Mouse (Mus musculus) megakaryocyte-erythroid progenitor cell, adult 5-6 weeks (primary cell): Measurements from ENCODE around the gene Gars. TPM values are rescaled to one million over a fixed set of nuclear protein-coding genes. Genes with fewer than 3 reads are reported as not detected.
A peak's percentile ranks its signal among the peaks of the same experiment; 100 is the strongest.

Experiments
- ATAC-seq: replicated peaks from 2 replicates; pipeline ENCODE4 v1.8.0; 2016; ENCODE audit warnings: mild to moderate bottlenecking, inconsistent platforms; ENCODE audit not compliant: severe bottlenecking, poor library complexity, low FRiP score, low TSS enrichment
- total RNA-seq, 2 experiments: library from RNA; stranded (forward) in 1 of 2; stranded (reverse) in 1 of 2; fragments of 200-1000, 215-1000 nt in 1 of 2; fragments of >200 nt in 1 of 2; fragmentation: Nextera tagmentation in 1 of 2; gene quantifications; 2 replicates each; pipeline ENCODE4 v1.2.3; 2014 to 2017

Gars gene
- total RNA-seq, 2 experiments from 2014 or later = 115 to 179 TPM

DNA sequence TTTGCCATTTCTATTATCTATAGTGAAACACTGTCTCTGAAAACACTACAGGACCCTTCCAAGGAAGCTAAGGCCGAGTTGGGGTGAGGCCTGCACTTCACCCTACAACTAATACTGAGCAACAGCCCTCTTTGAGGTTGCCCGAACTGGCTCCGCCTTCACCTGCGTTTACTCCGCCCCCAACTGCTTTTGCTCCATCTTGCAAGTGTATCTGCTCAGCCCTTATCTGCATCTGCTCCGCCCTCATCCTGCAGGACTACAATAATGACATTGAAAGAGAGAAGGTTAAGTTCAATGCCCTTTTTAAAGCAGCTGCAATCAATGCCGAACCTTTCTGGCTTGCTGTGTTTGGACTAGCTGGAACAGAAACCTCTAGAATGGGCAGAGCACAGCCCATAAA is 16.0 kb upstream of the Gars start:
- ATAC-seq = no peak

DNA sequence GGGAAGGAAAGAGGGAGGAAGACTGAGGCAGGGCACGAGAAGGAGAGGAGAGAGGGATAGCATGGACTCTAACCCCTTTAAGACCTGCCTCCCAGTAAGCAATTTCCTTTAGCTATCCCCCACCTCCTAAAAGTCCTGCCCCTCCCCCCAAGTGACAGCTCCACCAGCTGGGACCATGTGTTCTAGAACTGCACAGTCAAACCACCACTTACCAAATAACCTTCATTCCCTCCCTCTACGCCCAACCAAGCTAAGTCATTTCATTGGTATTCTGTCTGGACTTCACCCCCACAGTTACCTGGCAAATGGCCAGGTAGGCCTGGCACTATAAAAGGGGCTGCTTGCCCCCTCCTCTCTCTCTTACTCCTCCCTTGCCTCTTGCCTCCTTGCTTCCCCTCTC is 10.2 kb upstream of the Gars start:
- ATAC-seq = no peak

DNA sequence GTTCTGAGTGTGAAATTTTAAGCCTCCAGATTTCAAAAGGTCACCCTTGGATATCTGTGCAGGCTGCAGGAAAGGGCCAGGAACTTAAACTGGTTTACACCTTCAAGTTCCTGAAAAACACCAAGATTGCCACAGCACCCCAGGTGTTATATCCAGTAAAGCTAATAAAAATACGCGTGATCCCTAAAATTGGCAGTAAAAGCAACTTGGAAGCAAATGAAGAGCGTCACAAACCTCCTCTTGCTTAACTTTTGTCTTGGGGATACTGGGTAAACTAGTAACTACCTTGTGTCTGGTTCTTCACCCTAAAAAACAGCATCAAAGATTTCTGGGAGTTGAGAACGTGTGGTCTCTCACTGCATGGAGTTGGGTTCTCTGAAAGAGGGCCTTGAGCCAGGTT is 1.1 kb upstream of the Gars start:
- ATAC-seq = no peak

DNA sequence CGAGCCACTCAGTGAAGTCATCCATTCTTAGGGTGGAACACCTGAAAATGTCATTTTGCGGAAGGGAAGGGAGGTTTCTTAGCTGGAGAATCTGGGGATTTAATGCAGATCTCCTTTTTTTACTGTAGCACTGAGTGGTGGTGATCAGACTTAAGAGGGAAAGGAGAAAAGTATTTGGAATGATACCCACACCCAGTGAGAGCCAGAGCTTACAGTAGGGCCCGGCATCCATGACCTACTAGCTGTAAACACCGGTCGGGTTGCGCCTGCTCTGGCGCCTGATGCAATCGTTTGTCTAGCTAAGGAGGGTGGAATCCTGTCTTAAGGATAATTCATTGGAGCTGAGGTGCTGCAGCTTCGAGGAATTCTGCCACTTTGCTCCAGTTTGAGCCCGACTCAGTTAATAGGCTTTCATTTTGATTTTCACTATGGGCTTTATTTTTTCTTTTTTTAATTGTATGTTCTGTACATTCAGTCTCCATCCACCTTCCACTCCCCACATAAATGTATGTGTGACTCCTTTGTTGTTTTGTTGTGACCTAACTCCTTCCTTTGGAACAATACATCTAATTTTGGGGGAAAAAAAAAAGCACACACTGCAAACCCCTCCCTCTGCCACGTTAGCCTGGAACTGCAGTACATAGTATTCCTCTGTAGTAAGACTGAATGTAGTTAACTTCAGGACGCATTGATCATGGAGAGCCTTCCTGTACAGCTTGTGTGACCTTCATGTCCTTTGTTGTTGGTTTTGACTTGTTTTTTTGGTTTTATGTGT is 1.1 kb downstream of the Gars start:
- ATAC-seq = peak; percentile 66; the same call in 1 of the 2 replicates

DNA sequence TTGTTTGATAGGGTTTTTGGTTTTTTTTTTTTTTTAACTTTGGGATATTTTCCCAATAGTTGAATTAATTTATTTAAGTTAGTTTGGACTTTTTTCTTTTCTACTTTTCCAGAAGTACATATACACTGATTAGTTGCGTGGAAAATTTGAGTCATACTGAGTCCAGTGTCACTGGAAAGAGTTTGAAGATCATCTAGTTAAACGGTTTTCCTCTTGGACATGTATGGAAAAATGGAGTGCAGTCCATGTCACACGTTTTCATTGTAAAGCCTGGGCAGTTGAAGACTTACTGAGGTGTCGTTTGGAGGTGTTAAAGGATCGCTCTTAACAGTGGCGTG is 1.6 kb downstream of the Gars start:
- no peak for ATAC-seq

DNA sequence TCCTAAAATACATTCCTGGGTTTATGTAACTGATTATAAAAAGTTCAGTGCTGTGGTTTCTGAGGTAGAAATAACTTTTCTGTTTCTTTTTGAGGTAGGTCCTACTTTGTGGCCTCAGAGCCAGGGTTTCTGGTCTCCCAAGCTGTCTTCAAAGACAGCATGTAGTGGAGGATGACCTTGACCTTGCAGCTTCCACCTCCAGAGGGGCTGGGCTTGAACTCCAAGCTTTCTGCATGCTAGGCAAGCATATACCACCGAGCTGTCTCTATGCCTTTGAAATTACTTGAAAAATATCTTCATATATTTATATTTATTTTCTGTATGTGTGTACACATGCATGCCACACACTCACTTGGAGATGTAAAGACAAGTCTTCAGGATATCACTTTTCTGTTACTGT is 2.2 kb downstream of the Gars start:
- ATAC-seq = no peak

DNA sequence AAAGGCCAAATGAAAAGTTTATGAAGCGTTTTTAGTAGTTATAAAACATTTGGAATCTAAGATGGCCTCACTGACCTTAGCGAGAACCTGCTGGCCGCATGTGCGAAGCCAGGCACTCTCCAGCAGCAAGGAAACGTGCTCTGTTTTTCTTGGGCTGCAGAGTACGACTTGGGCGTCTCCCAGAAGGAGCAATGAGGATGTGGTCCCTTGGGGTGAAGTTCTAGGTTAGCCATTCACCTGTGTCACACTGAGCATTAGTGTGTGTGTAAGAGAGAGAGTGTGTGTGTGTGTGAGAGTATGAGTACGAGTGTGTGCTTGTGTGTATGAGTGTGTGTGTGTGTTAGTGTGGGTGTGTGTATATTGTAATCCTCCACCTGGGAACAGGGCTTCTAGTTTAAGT is 5.4 kb downstream of the Gars start:
- no peak for ATAC-seq

DNA sequence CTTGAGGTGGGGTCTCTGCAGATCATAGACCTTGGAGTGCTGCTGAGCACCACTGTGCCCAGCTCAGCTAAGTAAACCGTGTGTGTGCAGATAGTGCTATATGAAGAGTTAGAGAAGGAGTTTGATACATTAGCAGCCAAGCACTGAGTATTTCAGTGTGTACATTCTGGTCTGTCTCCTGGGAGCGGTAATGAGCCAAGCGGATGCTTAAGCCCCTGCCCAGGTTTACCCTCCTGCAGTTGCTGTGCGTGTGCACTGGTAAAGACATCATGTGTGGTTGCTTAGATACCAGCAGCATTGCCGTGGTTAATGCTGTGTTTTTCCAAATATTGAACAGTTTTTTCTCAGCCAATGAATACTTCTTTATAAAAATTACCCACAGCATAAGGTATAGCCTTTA is 6.7 kb downstream of the Gars start:
- ATAC-seq = no peak

DNA sequence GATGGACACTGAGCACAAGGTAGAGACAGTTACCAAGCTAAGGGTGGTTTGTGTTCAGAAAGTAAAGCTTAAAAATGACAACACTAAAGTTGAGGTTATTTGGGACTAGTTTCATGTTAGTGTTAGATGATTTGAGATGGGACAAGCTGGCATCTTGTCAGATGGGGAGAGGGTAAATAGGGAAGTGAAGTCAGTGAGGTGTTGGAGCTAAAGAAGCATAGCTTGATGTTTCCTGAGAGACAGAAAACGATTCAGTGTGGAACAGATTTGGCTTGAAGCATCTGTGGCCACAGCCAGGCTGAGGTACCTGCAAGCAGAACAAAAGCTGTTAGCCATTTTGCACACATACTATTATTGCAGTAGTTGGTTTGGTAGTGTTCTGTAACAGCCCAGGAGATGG is 7.5 kb downstream of the Gars start:
- ATAC-seq = no peak

DNA sequence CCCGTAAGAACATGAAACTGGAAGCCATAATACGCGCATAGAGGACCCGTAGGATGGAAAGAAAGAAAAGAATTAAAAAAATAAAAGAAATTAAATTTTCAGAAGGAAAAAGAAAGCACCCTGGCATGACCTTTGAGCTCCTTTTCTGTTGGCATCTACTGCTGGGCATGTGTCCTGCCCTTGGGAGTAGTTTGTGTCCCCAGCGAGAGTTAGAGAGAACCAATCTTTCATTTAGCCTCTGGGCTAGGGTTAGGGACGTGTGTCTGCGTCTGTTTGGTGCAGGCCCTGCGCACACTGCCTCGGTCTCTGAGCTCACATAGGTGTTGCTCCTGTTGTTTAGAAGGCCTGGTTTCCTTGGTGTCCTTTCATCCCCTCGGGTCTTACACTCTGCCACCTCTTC is 11.4 kb downstream of the Gars start:
- no peak for ATAC-seq

DNA sequence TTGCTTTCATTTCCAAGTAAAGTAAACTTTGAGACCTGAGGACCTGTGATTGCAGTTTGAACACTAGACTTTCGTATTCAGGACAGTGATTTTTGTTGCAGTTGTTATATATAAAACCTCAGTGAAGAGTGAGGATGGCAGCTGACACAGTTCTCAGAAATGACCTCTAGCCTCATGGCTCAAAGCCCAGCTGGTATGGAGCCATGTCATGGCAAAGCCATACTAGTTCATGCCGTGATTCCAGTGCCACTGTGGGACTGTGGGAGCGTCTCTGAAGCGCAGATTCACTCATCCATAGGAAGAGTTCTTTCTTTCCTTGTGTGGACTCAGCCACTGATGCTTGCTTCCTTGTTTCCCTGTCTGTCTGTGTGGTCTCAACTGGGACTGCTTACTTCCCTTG is 16.7 kb downstream of the Gars start:
- ATAC-seq = no peak

DNA sequence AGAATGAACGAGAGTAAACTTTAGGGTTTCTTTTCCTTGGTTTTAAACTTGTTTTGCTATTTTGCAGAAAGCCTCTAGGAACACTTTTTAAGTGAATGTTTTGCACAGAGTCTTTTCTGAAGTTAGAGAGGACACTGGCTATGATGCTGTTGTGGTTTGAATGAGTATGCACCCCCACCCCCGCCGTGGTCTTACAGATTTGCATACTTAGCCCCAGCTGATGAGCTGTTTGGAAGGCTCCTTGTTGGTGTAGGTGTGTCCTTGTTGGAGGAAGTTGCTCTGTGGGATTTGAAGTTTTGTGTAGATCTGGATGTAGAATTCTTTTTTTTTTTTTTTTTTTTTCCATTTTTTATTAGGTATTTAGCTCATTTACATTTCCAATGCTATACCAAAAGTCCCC is 19.6 kb downstream of the Gars start:
- ATAC-seq = no peak

DNA sequence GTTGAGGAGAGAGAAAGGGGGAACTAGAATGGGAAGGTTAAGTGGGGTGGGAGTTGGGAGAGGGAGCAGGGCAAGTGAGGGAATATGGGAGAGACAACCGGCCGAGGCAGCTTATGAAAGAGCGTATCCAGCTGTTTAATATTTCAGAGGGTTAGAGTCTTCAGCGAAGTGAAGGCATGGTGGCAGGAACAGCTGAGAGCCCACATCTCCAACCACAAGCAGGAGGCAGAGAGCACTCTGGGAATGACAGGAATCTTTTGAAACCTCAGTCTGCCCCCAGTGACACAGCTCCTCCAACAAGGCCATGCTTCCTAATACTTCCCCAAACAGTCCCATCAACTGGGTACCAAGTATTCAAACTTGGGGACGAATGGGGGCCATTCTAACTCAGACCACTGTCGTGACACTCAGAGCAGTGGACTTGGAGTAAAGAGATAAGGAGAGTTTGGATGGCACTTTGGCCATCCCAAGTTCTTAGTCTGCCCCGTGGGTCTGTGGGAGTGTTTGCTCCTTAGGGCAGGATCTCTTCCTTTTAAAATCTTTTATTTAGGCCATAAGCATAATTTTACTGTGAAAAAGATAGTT is 22.5 kb downstream of the Gars start:
- no peak for ATAC-seq

DNA sequence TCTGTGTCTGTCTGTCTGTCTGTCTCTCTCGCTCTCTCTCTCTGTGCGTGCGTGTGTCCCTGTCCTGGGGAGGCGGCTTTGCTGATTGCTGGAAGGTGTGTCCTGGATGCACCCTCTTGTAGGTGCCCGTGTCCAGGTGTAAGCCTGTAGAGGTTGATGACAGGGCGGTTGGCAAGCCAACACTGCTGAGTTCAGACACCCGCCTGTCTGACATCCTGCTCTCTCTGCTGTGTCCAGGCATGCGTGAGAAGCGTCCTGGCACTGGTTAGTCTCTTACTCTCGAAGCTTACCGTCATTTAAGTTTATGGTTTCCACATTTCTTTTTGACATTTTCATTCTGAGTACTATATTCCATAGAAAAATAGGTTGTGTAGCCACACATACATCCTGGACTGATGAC is 23.5 kb downstream of the Gars start:
- ATAC-seq = no peak

DNA sequence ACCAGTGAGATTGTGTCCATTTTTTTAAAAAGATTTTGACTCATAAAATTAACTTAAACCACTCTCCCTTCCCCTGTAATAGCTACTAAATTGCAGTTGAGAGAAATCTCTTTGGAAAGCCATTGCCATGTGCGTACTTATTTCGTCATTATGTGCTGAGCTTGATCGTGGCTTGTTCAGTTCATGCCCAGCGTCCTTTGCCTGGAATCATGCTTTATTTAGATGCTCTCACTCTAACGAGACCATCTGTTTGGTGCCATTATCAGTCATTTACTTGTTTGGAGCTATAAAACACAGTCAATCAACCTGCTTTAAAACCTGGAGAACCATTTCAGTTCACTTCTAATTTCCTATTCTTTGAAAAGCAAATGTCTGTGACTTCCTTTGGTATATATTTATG is 24.4 kb downstream of the Gars start:
- ATAC-seq = no peak

DNA sequence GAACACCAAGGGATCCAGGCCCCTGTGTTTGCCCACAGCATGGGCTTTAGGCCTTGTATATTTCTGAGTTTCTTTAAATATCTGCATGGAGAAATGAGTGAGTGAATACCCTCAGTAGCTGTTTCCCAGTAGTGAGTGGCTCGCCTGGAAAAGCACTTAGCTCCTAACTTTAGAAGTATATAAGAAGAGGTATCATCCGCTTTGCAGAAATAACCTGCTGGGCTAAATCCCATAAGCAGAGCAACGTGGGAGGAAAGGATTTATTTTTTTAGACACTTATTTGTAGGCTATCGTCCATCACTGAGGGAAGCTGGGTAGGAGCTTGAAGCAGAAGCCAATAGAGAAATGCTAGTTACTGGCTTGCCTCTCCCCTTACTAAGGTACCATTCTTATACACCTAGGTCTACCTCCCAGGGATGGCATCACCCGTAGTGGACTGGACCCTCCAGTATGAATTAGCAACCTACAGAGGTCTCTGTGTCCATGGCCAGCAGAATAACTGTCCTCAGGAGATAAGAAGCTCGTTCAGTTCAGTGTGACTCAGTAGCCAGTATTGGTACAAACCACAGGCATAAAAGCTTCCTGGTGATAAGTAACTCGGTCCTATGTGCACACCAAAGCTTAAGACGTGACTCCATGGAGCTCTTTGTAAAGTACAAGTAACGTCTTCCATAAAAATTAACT is 26.1 kb downstream of the Gars start:
- peak; percentile 62 for ATAC-seq

DNA sequence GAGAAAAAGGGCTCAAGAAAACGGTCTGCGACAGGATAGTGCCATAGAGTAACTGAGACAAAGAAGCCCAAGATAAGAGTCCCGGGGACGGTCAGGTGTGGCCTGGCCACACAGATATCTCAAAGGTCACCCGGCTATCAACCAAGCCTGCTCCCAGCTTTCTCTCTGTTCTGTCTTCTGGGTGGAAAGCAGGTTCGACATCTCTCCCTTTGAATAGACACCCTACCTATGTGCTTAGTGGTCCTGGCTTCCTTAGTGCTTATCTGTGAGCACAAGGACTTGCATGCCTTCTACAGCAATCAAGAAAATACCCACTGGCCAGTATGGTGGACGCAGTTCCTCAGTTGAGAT is 26.6 kb downstream of the Gars start:
- ATAC-seq = peak; percentile 70

DNA sequence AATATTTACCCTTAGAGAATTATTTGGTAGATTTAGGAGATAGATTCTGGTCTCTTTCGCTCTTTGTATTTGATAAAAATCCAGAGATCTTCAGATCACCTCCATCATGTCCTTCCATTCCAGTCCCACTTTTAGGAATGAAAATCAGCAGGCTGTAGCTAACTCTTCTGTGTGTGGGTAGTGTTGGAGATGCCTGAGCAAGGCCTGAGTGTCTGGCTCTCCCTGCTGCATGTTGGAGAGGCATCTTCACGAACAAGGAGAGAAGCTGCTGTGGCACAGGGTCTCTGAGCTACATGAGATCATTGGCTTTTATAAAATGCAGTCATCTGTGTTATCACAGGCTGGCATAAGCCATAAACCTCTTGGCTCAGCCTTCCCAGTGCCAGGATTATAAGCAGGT is 28.1 kb downstream of the Gars start:
- ATAC-seq = no peak

DNA sequence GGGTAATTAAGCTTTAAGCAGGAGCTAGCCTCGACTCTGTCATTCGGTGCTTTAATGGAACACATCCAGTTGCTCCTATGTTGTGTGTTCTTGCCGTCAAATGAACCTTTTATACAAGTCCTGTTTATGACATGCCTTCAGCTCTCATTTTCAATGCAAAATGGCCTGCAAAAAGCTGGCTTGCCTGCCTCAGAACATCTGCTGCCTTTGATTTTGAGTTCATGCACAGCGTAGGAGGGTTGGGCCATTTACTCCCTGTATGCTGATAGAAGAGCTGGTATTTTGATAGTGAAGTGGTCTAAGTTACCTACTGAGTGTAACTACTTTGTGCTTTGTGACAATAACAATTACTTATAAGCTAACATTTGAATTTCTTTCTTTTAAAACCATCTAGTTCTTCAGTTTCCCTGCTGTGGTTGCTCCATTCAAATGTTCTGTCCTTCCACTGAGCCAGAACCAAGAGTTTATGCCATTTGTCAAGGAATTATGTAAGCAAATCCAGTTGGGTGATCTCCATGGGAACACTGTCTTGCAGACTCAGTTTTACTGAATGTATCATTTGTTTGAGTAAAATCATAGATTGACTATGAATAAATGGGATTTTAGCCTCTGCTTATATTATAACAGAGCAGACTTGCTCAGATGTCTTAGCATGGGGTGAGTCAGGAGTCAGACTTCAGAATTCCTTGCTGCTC is 38.9 kb downstream of the Gars start:
- no peak for ATAC-seq

DNA sequence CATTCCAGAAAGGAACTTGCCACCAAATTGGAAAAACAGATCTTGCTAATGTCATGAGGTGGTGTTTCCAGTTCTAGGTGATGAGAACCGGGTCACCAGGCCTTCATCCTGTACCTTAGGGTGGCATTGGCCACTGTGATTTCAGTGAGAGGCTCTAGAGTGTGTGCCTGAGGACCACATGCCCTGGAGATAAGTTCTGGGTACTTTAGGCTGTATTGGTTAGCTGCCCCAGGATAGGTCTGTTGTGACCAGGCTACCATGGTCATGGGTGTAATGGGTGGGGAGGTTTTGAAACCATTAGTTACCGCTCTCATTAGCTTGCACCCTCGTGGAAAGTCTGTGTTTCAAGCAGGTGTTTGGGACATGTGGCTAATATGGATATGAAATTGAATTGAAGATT is 43.6 kb downstream of the Gars start:
- no peak for ATAC-seq
